Mouse (Mus musculus) adrenal gland, adult (tissue): ENCODE measurements around the gene Atp11b.

Experiments used
- DNase-seq, 2 experiments: peaks; one replicate each; pipeline ENCODE4 v3.0.0; 2022 to 2023; ENCODE audit warnings: low spot score in 1 of 2; ENCODE audit not compliant: inconsistent age in 2 of 2

Atp11b gene

GRCm38 (mm10) chr3:35764637-35765617 lies 11.0 kb downstream of the Atp11b start:
- no peak for DNase-seq

DNA sequence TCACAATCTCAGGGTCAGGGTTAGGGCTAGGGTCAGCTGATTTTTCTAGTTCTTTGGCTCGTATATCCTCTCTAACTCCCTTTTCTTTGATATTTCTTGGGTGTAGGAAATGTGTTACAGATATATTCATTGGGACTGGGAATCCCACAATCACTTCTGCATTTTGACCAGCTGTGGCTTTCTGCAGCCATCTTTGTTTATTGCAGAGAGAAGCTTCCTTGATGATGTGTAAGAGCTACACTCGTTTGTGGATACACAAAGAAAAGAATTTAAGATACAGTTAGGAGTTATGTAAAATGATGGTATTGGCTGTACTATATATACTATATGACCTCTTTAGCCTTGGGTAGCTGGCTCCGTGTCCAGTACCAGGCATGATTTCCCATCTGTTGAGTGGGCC lies 25.8 kb downstream of the Atp11b start:
- DNase-seq = no peak

DNA sequence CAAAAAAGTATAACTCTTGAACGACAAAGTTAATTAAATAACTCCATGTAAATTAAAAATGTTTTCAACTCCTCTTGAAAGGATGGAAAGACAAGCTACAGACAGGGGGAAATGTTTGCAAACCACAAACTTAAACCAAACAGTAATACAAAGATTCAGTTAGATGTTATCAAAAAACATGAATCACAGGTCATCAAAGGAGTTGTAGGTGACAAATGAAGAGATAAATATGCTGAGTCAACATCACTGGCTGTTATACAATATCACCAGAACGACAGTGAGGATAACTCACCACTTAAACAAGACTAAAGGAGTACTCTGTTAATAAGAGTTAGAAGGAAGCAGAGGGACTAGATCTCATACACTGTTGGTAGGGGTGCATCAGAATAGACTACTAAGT lies 48.1 kb downstream of the Atp11b start:
- no peak for DNase-seq

- DNase-seq = no peak
Measured at GRCm38 (mm10) chr3:35819887-35820286, 66.0 kb downstream of the Atp11b start.

DNA sequence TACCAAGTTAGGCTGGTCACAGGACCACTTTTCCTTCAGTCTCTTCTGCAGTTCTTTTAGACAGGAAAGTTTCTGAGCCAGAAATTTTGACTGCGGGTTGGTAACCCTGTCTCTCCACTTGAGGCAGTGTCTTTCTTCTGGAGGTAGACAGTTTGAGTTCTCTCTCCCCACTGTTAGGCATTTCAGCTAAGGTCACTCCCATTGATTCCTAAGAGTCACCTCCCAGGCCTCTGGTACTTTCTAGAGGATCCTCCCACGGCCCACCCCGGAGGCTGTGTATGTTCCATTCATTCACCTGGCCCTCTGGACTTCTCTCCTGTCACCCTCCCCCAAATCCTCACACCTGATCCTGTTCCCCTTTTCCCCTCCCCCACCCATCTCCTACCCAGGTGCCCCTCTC lies 68.1 kb downstream of the Atp11b start:
- no peak for DNase-seq

DNA sequence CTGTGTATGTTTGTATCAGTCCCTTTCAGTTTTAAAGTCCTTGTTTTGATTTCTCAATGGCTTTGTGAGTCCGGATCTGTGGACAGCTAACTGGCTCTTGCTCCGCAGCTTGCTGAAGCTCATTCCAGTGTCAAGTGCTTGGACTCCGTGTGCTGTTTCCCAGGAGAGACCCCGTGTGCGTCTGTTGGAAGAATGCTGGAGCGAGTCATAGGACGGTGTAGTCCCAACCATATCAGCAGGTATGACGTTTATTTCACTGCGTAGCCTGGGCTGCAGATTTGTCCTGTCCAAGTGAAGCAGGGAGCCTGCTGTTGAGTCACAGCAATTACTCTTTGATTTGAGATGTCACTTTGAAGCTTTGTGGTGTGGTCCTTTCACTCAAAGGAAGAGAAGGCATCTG lies 95.4 kb downstream of the Atp11b start:
- DNase-seq = no peak

DNA sequence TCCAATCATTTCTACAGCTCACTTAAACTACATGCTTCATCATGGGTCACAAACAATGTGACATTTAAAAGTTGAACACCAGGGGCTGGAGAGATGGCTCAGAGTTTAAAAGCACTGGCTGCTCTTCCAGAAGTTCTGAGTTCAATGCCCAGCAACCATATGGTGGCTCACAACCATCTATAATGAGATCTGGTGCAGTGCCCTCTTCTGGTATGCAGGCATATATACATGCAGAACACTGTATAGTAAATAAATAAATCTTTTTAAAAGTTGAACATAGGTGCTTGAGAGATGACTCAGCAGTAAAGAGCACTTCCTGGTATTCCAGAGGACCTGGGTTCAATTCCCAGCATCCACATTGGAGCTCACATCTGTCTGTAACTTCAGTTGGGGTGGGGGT lies 129.4 kb downstream of the Atp11b start:
- DNase-seq = no peak

GRCm38 (mm10) chr3:35889531-35889930 lies 135.6 kb downstream of the Atp11b start:
- no peak for DNase-seq

DNA sequence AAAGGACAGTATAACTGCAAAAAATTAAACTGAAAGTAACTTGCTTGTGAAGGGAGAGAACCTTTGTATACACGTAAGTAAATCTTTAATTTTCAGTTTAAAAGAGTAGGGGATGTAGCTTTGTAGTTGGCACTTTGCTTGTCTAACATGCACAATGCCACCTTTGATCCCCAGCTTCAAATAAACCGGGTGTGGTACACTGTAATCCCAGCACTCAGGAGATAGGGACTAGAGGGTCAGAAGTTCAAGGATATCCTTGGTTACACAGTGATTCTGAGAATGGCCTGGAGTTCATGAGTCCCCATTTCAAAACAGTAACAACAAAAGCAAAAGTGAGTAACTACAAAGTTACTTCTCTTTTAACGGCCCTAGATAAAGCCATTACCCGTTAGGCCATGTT lies 137.2 kb downstream of the Atp11b start:
- no peak for DNase-seq

GRCm38 (mm10) chr3:35893156-35893555 lies 139.2 kb downstream of the Atp11b start:
- peak in 1 of 2 experiments; percentile 77 for DNase-seq

DNA sequence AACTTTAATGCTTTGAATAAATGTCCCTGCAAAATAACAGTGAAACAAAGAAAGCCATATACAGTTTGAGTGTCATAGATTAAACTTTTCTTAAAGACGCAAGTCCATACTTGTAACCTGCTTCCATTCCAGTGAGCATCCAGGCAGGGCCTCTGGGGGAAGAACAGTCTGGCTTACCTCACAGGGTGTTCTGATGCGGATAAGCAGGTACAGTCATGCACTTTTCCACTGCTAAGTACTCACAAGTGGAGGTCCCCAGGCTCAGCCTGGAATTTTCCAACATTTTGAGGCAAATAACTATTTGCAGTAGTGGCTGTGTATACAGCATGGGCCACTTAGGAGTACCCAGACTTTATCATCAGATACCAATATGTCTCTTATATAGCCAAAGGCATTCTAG lies 144.0 kb downstream of the Atp11b start:
- DNase-seq = no peak

- no peak for DNase-seq
Measured at GRCm38 (mm10) chr3:35899109-35899508, 145.2 kb downstream of the Atp11b start.

GRCm38 (mm10) chr3:35900555-35901204 lies 146.8 kb downstream of the Atp11b start:
- no peak for DNase-seq
